Mouse (Mus musculus) kidney, adult 18-20 months (tissue): ENCODE data around the gene Pbx2.

Source experiments
- DNase-seq: peaks from one replicate; pipeline ENCODE4 v3.0.0; 2021

Gene Pbx2

GRCm38 (mm10) chr17:34582528-34582927, 8.5 kb upstream of the Pbx2 start:
- DNase-seq = no peak

- no peak for DNase-seq
Observed at GRCm38 (mm10) chr17:34583397-34583796, 7.7 kb upstream of the Pbx2 start.

- no peak for DNase-seq
Observed at GRCm38 (mm10) chr17:34583819-34584218, 7.2 kb upstream of the Pbx2 start.

- no peak for DNase-seq
Observed at GRCm38 (mm10) chr17:34585121-34585520, 5.9 kb upstream of the Pbx2 start.

- no peak for DNase-seq
Observed at GRCm38 (mm10) chr17:34585877-34586771, 4.9 kb upstream of the Pbx2 start.

GRCm38 (mm10) chr17:34586796-34587422, 4.2 kb upstream of the Pbx2 start:
- peak; percentile 73 for DNase-seq

GRCm38 (mm10) chr17:34587423-34587811, 3.6 kb upstream of the Pbx2 start:
- peak; percentile 99 for DNase-seq

GRCm38 (mm10) chr17:34587814-34588213, 3.3 kb upstream of the Pbx2 start:
- no peak for DNase-seq

- DNase-seq = no peak
Observed at GRCm38 (mm10) chr17:34588767-34589166, 2.3 kb upstream of the Pbx2 start.

- no peak for DNase-seq
Observed at GRCm38 (mm10) chr17:34589206-34589605, 1.9 kb upstream of the Pbx2 start.

GRCm38 (mm10) chr17:34589681-34590101, 1.4 kb upstream of the Pbx2 start, which contains the start of gene Gpsm3:
TSS of gene Gpsm3 (plus strand) at chr17:34589806.
- peak; percentile 49 for DNase-seq

GRCm38 (mm10) chr17:34590154-34590987, 695 bp upstream of the Pbx2 start:
- no peak for DNase-seq

- peak; percentile 86 for DNase-seq
Observed at GRCm38 (mm10) chr17:34591994-34592375, 919 bp downstream of the Pbx2 start.

- DNase-seq = peak; percentile 42
Observed at GRCm38 (mm10) chr17:34592581-34593549, 1.8 kb downstream of the Pbx2 start.

- no peak for DNase-seq
Observed at GRCm38 (mm10) chr17:34593752-34594525, 2.9 kb downstream of the Pbx2 start.

GRCm38 (mm10) chr17:34596098-34596497, 5.0 kb downstream of the Pbx2 start:
- no peak for DNase-seq

- DNase-seq = no peak
Observed at GRCm38 (mm10) chr17:34597566-34598095, 6.6 kb downstream of the Pbx2 start, which contains the start of gene Ager. TSS of gene Ager (plus strand) at chr17:34597862.

GRCm38 (mm10) chr17:34599891-34600290, 8.8 kb downstream of the Pbx2 start:
- DNase-seq = no peak

GRCm38 (mm10) chr17:34601796-34602195, 10.7 kb downstream of the Pbx2 start:
- no peak for DNase-seq

GRCm38 (mm10) chr17:34603375-34604060, 12.5 kb downstream of the Pbx2 start, which contains the start of gene Rnf5:
TSS of gene Rnf5 (minus strand) at chr17:34603690.
- DNase-seq = peak; percentile 97
